Mouse (Mus musculus) embryonic facial prominence, embryonic 11.5 days (tissue): ENCODE data around the gene Gm13285. TPM values are rescaled to one million over a fixed set of nuclear protein-coding genes. Genes with fewer than 3 reads are reported as not detected.
"Not testable (repeated sequence)": the region's sequence is repeated elsewhere in the genome, so short reads cannot be mapped to it uniquely, and the experiment has no call there.

ENCODE experiments used
- ATAC-seq: fragments of 200-750 bp; cut with Nextera tagmentation; replicated peaks from 2 replicates; pipeline ENCODE4 v1.8.0; 2017; ENCODE audit warnings: low read depth; ENCODE audit not compliant: insufficient number of reproducible peaks, low FRiP score, low TSS enrichment
- DNase-seq: peaks from one replicate; pipeline ENCODE4 v3.0.0-alpha.2; 2015; ENCODE audit warnings: low spot score
- H3K27ac ChIP-seq: fragments of 300-500 bp; sonication (generic); replicated peaks from 2 replicates; pipeline ENCODE4 v1.5.1; 2014; ENCODE audit warnings: mild to moderate bottlenecking, low read depth, low read length, control low read depth
- H3K27me3 ChIP-seq: fragments of 300-500 bp; sonication (generic); 2 replicates; pipeline ENCODE4 v1.6.1; 2014; ENCODE audit warnings: mild to moderate bottlenecking, low read length, moderate library complexity, mixed read lengths; ENCODE audit not compliant: control insufficient read depth, insufficient read depth
- H3K36me3 ChIP-seq: fragments of 300-500 bp; sonication (generic); replicated peaks from 2 replicates; pipeline ENCODE4 v1.6.1; 2014; ENCODE audit warnings: low read depth, mild to moderate bottlenecking, low read length, moderate library complexity, mixed read lengths; ENCODE audit not compliant: control insufficient read depth, insufficient read depth
- H3K4me1 ChIP-seq: fragments of 300-500 bp; sonication (generic); 2 replicates; pipeline ENCODE4 v1.6.1; 2014; ENCODE audit warnings: low read length, mixed read lengths; ENCODE audit not compliant: control insufficient read depth, insufficient read depth
- H3K4me2 ChIP-seq: fragments of 300-500 bp; sonication (generic); 2 replicates; pipeline ENCODE4 v1.6.1; 2014; ENCODE audit warnings: low read depth, mild to moderate bottlenecking, control low read depth, low read length, moderate library complexity
- H3K4me3 ChIP-seq: fragments of 300-500 bp; sonication (generic); 2 replicates; pipeline ENCODE4 v1.5.1; 2014; ENCODE audit warnings: low read depth, low read length, control low read depth
- H3K9ac ChIP-seq: fragments of 300-500 bp; sonication (generic); replicated peaks from 2 replicates; pipeline ENCODE4 v1.6.1; 2014; ENCODE audit warnings: mild to moderate bottlenecking, control low read depth, low read length
- H3K9me3 ChIP-seq: fragments of 300-500 bp; sonication (generic); replicated peaks from 2 replicates; pipeline ENCODE4 v1.6.1; 2016; ENCODE audit warnings: mild to moderate bottlenecking, low read length, inconsistent platforms, mixed read lengths; ENCODE audit not compliant: control insufficient read depth
- WGBS: fragments of 180-500 bp; shearing (Covaris S2); extraction: QIAGEN DNeasy Blood & Tissue Kit; methylation state at CpG from one replicate; pipeline ENCODE4 v1.1.7; 2014; 5-methylcytosine and 5-hydroxymethylcytosine counted together
- polyA plus RNA-seq: library from polyadenylated mRNA; unstranded; fragments of >200 nt; fragmentation: Nextera tagmentation; extraction: Ambion mirVana; gene quantifications from 2 replicates; pipeline ENCODE4 v1.2.1, GENCODE M21; 2014

Gene Gm13285
- polyA plus RNA-seq, 1 experiment from 2014 or later = 0.86 TPM

DNA sequence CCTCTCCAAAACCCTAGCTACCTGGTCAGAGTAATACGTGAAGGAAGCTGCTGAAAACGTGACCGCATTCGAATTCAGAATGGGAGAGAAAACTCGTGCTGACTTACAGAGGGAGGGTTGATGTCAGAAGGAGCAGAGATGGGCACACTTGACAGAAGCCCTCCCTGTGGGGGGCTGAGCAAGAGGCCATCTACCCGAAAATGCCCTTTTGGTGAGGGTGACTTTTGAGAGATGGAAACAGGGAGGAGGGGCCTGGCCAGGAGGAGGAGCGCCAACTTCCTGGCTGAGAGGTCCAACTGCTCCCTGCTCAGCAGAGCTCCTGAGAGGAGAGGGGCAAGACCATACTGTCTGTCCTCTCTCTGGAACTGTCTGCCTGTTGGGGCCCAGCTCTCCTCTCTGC is 17.6 kb upstream of the Gm13285 start, which contains the start of gene Ifnz:
Gene Ifnz (plus strand): TSS at position 301 of the 400 bp plus-strand sequence.
- H3K9me3 ChIP-seq, H3K4me2 ChIP-seq, H3K4me3 ChIP-seq, ATAC-seq, DNase-seq, H3K27me3 ChIP-seq, H3K27ac ChIP-seq, H3K36me3 ChIP-seq, H3K4me1 ChIP-seq, H3K9ac ChIP-seq: not testable (repeated sequence)
- WGBS = 11% methylated on average over 3 of the region's 7 CpGs

DNA sequence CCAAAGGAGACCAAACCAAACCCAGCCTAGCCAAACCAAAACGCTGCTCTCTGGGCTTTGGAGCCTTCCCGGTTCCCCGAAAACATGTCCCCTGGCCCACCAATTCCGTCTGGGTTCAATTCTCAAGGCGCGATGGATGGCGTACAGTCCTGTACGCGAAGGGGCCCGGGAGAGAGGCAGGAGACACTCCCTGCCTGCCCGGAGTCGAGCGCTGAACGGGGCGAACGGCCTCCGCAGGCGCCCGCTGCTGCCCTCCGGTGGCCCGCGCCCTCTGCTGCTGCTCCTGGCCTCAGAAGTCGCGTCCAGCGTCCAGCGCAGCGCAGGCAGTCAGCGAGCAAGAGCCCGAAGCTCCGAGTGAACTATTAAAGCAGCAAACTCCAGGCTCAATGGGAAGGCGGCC is 17.1 kb upstream of the Gm13285 start:
- not testable (repeated sequence) for H3K27me3 ChIP-seq, H3K4me1 ChIP-seq, H3K36me3 ChIP-seq, H3K27ac ChIP-seq, H3K4me2 ChIP-seq, H3K9me3 ChIP-seq, ATAC-seq, DNase-seq, H3K9ac ChIP-seq, H3K4me3 ChIP-seq
- 0% methylated on average over 3 of the region's 31 CpGs for WGBS

DNA sequence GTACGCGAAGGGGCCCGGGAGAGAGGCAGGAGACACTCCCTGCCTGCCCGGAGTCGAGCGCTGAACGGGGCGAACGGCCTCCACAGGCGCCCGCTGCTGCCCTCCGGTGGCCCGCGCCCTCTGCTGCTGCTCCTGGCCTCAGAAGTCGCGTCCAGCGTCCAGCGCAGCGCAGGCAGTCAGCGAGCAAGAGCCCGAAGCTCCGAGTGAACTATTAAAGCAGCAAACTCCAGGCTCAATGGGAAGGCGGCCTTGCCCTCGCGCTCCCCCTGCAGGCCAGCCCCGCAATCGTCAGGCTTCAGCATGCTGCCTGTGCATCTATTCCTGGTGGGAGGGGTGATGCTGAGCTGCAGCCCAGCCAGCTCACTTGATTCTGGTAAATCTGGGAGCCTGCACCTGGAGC is 14.1 kb upstream of the Gm13285 start, which contains the start of gene Gm13276:
Gene Gm13276 (plus strand): TSS at position 301 of the 400 bp plus-strand sequence.
- not testable (repeated sequence) for H3K27me3 ChIP-seq, ATAC-seq, H3K36me3 ChIP-seq, DNase-seq, H3K4me1 ChIP-seq, H3K27ac ChIP-seq, H3K9me3 ChIP-seq, H3K4me3 ChIP-seq, H3K4me2 ChIP-seq, H3K9ac ChIP-seq
- WGBS = no CpG with 5 or more reads among the region's 27 CpGs

DNA sequence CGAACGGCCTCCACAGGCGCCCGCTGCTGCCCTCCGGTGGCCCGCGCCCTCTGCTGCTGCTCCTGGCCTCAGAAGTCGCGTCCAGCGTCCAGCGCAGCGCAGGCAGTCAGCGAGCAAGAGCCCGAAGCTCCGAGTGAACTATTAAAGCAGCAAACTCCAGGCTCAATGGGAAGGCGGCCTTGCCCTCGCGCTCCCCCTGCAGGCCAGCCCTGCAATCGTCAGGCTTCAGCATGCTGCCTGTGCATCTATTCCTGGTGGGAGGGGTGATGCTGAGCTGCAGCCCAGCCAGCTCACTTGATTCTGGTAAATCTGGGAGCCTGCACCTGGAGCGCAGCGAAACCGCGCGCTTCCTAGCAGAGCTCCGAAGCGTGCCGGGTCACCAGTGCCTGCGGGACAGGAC is 11.1 kb upstream of the Gm13285 start, which contains the start of gene Gm13277:
Gene Gm13277 (plus strand): TSS at position 231 of the 400 bp plus-strand sequence.
- DNase-seq = not testable (repeated sequence)
- 0% methylated on average over 3 of the region's 28 CpGs for WGBS

GRCm38 (mm10) chr4:88791250-88791649 is 8.2 kb upstream of the Gm13285 start, which contains the start of gene Gm13278:
Gene Gm13278 (plus strand): TSS chr4:88791550.
- ATAC-seq, H3K36me3 ChIP-seq, H3K27ac ChIP-seq, DNase-seq, H3K4me1 ChIP-seq, H3K27me3 ChIP-seq, H3K4me3 ChIP-seq, H3K9ac ChIP-seq, H3K4me2 ChIP-seq, H3K9me3 ChIP-seq: not testable (repeated sequence)
- WGBS = no CpG with 5 or more reads among the region's 28 CpGs

More for the DNA sequence above, 11.1 kb upstream of the Gm13285 start, which contains the start of gene Gm13277:
- ATAC-seq, H3K27ac ChIP-seq, H3K27me3 ChIP-seq, H3K4me2 ChIP-seq, H3K4me1 ChIP-seq, H3K9ac ChIP-seq, H3K36me3 ChIP-seq, H3K9me3 ChIP-seq, H3K4me3 ChIP-seq: not testable (repeated sequence)

DNA sequence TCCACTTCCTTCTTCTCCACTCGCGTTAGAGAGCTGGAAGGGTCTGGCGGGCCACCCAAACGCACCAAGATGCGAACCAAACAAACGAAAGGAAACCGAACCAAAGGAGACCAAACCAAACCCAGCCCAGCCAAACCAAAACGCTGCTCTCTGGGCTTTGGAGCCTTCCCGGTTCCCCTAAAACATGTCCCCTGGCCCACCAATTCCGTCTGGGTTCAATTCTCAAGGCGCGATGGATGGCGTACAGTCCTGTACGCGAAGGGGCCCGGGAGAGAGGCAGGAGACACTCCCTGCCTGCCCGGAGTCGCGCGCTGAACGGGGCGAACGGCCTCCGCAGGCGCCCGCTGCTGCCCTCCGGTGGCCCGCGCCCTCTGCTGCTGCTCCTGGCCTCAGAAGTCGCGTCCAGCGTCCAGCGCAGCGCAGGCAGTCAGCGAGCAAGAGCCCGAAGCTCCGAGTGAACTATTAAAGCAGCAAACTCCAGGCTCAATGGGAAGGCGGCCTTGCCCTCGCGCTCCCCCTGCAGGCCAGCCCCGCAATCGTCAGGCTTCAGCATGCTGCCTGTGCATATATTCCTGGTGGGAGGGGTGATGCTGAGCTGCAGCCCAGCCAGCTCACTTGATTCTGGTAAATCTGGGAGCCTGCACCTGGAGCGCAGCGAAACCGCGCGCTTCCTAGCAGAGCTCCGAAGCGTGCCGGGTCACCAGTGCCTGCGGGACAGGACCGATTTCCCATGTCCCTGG is 5.4 kb upstream of the Gm13285 start, which contains the start of gene Gm13275:
Gene Gm13275 (plus strand): TSS at position 552 of the 740 bp plus-strand sequence.
- not testable (repeated sequence) for H3K27ac ChIP-seq, H3K27me3 ChIP-seq, H3K4me1 ChIP-seq, H3K4me2 ChIP-seq, H3K36me3 ChIP-seq, ATAC-seq, H3K9me3 ChIP-seq, H3K4me3 ChIP-seq, H3K9ac ChIP-seq, DNase-seq
- WGBS = 1% methylated on average over 9 of the region's 52 CpGs

GRCm38 (mm10) chr4:88797097-88797496 is 2.4 kb upstream of the Gm13285 start, which contains the start of gene Gm13279:
Gene Gm13279 (plus strand): TSS chr4:88797397.
- H3K27ac ChIP-seq, H3K4me2 ChIP-seq, ATAC-seq, H3K9me3 ChIP-seq, H3K27me3 ChIP-seq, H3K9ac ChIP-seq, DNase-seq, H3K4me1 ChIP-seq, H3K36me3 ChIP-seq, H3K4me3 ChIP-seq: not testable (repeated sequence)
- no CpG with 5 or more reads among the region's 28 CpGs for WGBS

DNA sequence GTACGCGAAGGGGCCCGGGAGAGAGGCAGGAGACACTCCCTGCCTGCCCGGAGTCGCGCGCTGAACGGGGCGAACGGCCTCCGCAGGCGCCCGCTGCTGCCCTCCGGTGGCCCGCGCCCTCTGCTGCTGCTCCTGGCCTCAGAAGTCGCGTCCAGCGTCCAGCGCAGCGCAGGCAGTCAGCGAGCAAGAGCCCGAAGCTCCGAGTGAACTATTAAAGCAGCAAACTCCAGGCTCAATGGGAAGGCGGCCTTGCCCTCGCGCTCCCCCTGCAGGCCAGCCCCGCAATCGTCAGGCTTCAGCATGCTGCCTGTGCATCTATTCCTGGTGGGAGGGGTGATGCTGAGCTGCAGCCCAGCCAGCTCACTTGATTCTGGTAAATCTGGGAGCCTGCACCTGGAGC is 3.5 kb downstream of the Gm13285 start, which contains the start of gene Gm13287:
Gene Gm13287 (plus strand): TSS at position 301 of the 400 bp plus-strand sequence.
- WGBS = no CpG with 5 or more reads among the region's 29 CpGs
- H3K27me3 ChIP-seq, ATAC-seq, H3K4me2 ChIP-seq, H3K9ac ChIP-seq, H3K4me1 ChIP-seq, H3K4me3 ChIP-seq, DNase-seq, H3K36me3 ChIP-seq, H3K27ac ChIP-seq, H3K9me3 ChIP-seq: not testable (repeated sequence)
